Mouse (Mus musculus): ENCODE data around the gene 2310007B03Rik.
A peak's percentile ranks its signal among the peaks of the same experiment; 100 is the strongest.

2310007B03Rik gene

GRCm38 (mm10) chr1:93159566-93160500, 915 bp downstream of the 2310007B03Rik start:
- DNase-seq (ENCODE audit: low read depth) = no peak

- no peak for DNase-seq (ENCODE audit: low read depth)
Measured at GRCm38 (mm10) chr1:93158916-93159315, 1.8 kb downstream of the 2310007B03Rik start.

DNA sequence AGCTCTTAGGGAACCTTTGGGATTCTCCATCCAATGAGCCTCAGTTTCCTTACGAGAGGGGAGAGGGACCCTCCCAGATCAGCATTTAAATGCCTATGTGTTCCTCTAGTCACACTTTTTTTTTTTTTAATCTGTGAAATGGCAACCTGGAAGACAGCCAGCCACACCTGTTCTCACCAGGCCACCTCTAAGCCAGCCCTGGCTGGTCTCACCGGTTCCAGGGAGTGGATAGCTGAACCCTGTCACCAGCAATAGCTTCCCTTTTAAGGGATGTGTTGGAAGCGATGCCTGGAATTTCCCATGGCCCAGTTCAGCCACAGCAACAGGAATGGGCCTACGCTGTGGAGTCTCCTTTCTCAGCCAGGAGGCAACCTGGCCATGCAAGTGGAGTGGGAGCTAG, 3.2 kb downstream of the 2310007B03Rik start:
- no peak for DNase-seq (ENCODE audit: low read depth)

GRCm38 (mm10) chr1:93150907-93151661, 9.7 kb downstream of the 2310007B03Rik start:
- no peak for DNase-seq (ENCODE audit: low read depth)

DNA sequence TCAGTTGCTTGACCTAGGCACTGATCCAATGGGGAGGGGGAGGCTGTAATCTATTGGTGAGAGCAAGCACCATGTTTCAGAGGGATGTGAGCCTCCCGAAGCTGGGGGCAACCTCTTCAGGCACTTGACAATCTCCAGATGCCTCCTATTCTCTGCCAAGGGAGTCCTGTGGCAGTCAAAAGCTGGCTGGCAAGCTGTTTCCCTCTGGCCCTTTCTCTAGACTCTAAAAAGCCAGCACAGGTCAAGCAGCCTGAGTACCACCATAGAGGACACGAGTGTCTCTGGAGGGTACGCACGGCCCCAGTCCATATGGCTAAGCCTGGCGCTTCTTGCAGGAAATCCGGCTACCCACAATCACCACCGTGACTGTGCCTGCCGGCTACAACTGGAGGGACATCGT, 16.6 kb downstream of the 2310007B03Rik start:
- DNase-seq (ENCODE audit: low read depth) = no peak

DNA sequence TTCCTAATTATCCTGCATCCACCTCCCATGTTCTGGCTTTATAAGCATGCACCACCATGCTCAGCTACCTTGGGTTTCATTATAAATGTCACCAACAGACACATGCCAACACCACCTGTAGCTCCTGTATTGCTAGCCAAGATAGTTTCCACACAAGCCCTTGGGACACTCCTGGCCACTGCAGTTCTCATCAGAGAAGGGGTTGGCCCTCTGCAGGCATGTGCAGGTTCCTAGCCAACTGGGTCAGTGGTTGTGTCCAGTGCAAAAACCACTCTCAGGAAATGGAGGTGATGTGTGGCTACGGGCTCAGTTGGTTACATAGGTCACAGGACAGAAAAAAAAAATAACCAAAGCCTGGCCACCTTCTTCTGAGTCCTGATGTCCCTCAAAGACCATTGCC, 17.9 kb downstream of the 2310007B03Rik start:
- no peak for DNase-seq (ENCODE audit: low read depth)

DNA sequence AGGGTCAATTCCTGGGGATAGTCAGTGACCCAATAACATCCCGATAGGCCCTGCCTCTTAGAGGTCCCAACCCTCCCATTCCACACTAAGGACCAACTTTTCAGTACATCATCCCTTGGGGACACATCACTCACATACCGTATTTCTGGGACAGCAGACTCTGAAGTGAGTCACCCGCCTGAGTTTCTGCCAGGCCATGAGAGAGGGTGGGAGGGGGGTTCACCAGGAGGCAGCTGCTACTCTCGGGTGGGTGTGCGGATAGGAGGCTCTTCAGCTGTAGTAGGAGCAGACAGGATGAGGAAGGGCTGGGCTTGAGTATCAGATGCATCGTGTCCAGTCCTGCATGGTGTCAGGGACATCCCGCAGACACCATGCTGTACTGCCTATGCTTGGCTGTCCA, 21.0 kb downstream of the 2310007B03Rik start:
- DNase-seq (ENCODE audit: low read depth) = no peak

GRCm38 (mm10) chr1:93138534-93138933, 22.2 kb downstream of the 2310007B03Rik start:
- no peak for DNase-seq (ENCODE audit: low read depth)

- DNase-seq (ENCODE audit: low read depth) = no peak
Measured at GRCm38 (mm10) chr1:93135036-93135526, 25.7 kb downstream of the 2310007B03Rik start, which contains the start of gene Agxt. Gene Agxt (plus strand): TSS chr1:93135240.

GRCm38 (mm10) chr1:93132676-93133075, 28.1 kb downstream of the 2310007B03Rik start:
- no peak for DNase-seq (ENCODE audit: low read depth)

- no peak for DNase-seq (ENCODE audit: low read depth)
Measured at GRCm38 (mm10) chr1:93130242-93130983, 30.3 kb downstream of the 2310007B03Rik start.

- DNase-seq (ENCODE audit: low read depth) = no peak
Measured at GRCm38 (mm10) chr1:93128710-93129349, 31.9 kb downstream of the 2310007B03Rik start.

DNA sequence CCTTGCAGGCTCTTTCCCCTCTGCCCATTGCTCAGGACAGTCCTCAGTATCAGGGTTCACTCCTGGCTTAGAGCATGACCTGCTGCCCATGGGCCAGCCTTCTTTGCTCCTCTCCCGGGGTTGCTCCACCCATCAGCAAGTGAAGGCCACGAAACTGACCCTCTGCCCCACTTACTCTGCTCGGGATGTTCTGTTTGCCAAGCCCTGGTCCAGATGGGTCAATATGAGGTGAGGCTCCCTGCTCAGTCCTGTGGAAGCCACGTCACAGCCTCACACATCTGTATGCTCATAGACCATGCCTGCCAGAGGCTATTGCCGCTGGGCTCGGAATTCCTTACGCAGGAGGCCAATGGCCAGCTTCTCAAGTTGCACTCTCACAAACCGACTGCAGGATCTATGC, 32.5 kb downstream of the 2310007B03Rik start:
- no peak for DNase-seq (ENCODE audit: low read depth)

DNA sequence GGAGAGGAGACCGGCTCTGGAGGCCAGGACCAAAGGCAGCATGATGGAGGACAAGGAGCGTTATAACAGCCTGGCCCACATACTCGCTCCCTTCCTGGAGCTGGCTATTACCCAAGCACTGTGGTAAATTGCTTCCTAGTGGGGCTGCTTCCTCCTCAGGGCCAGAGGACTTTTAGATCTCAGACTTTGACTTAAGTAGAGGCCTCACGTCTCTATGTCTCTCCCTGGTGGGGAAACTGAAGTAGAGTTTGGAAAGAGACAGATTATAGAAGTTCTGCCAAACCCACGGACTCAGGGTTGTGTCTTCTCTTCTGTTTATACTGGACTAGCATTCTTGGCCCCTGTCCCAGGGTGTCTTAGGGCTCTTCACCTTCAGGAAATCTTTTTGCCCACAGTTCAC, 35.5 kb downstream of the 2310007B03Rik start:
- DNase-seq (ENCODE audit: low read depth) = no peak

DNA sequence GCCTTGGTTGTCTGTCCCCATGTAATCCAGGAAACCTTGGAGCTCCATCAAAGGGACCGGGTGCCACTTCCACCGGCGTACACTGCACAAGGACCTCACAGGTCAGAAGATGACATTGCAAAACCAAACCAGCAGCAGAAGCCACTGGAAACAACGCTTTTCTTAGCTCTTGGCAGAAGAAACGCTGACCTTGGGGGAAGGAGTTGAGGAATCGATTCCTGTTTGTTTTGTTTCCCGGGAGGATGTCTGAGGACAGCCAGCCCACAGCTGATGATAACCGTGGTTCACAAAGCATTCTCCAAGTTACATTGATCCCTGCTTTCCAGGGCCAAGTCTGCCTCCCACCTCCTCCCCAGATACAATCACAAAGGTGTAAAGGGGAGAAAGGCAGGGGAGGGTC, 36.7 kb downstream of the 2310007B03Rik start:
- DNase-seq (ENCODE audit: low read depth) = no peak

DNA sequence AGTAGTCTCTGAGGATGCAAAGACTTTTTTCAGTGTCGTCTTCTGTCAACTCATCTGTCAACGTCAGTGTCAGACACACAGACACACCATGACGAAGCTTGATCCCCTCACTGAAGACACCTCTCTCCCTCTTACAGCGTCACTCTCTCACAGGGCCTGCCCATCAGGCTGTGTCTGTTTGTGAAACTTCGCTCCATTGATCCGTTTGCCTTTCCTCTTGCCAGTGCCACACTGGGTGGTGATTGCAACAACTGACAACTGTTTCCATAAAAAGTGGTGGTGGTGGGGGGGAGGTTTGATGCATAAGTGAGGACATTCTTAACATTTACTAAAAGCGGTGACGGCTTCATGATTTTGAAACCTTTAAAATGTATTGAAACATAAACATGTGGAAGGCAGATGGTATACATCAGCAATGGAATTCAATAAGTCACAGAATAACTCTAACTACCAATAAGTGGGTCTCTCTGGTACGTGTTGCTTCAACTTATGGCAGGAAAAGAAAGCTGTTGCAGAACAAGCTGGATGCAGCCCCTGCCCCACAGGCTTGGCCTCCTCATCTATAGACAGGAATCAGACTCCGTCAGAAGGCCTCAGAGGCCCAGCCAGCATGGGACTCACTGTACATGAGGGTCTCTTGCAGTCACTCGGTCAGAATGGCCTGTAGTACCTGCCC, 37.4 kb downstream of the 2310007B03Rik start:
- DNase-seq (ENCODE audit: low read depth) = no peak

DNA sequence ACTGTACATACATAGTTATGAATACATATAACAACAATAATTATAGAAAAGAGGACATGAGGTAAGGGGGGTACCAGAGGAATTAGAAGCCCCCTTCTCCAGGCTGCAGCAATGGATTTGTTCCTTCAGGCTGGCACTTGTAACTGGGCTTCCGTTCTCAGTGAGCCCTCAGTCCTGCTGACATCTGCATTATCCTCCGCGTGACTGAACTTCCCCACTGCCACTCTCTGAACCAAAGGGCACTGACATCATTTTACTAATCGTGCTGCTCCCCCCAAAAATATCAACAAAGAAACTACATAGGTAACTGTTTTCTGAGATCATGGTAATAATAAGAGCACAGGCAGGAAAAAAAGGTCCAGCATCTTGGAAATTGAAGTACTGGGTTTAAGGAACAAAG, 41.9 kb downstream of the 2310007B03Rik start:
- DNase-seq (ENCODE audit: low read depth) = no peak

- no peak for DNase-seq (ENCODE audit: low read depth)
Measured at GRCm38 (mm10) chr1:93115471-93115870, 45.3 kb downstream of the 2310007B03Rik start.

GRCm38 (mm10) chr1:93114713-93115463, 45.9 kb downstream of the 2310007B03Rik start:
- peak; percentile 22 for DNase-seq (ENCODE audit: low read depth)

DNA sequence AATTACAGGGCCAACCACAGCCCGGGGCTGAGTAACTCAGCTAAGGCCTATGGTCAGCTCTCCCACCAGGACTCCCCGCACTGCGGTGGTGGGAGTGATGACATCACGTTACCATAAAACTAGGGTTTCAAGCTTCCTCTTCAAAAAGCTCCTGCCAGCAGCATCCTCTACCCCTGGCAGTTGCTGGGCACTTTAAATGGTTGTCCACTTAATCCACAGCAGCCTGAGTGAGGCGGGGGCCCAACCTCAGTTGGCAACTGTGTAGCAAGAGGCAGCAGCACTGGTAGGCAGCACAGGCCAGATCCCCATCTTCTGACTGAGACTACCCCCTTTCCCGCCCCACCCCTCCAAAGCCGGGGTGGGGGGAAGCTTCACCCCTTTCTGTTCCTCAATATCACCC, 58.0 kb downstream of the 2310007B03Rik start:
- DNase-seq (ENCODE audit: low read depth) = no peak
